Mouse (Mus musculus) testis, adult 2 months (tissue): ENCODE measurements at regions not wholly inside any gene's neighbourhood (a gene's known extent, or its start where the extent isn't known, plus 50 kb on each side); places are given as distances from the start of the nearest gene placed in this dataset.

Source experiments
- H3K27ac ChIP-seq: fragments of 200-500 bp; 2 replicates; pipeline ENCODE4 v1.5.1; 2012; ENCODE audit warnings: low read depth, low read length; ENCODE audit not compliant: control insufficient read depth, insufficient read depth
- H3K27me3 ChIP-seq: fragments of 200-500 bp; 2 replicates; pipeline ENCODE4 v1.6.1; 2012; ENCODE audit warnings: mild to moderate bottlenecking, low read length, moderate library complexity; ENCODE audit not compliant: control insufficient read depth, insufficient read depth
- H3K36me3 ChIP-seq: fragments of 200-500 bp; 2 replicates; pipeline ENCODE4 v1.6.1; 2012; ENCODE audit warnings: mild to moderate bottlenecking, low read length; ENCODE audit not compliant: control insufficient read depth, insufficient read depth
- H3K4me1 ChIP-seq: fragments of 200-500 bp; 2 replicates; pipeline ENCODE4 v1.6.1; 2012; ENCODE audit warnings: low read length; ENCODE audit not compliant: control insufficient read depth, insufficient read depth
- H3K4me3 ChIP-seq: fragments of 200-500 bp; 2 replicates; pipeline ENCODE4 v1.5.1; 2012; ENCODE audit warnings: low read depth, mild to moderate bottlenecking, low read length, moderate library complexity, mixed read lengths; ENCODE audit not compliant: control insufficient read depth
- CTCF ChIP-seq: fragments of 200-500 bp; IDR thresholded peaks from 2 replicates; pipeline ENCODE4 v1.5.1; 2012; ENCODE audit warnings: low read depth, mild to moderate bottlenecking, inconsistent platforms, low read length, moderate library complexity; ENCODE audit not compliant: control insufficient read depth, insufficient read depth, insufficient replicate concordance
- POLR2A ChIP-seq: fragments of 200-500 bp; IDR thresholded peaks from 2 replicates; pipeline ENCODE4 v1.6.1; 2012; ENCODE audit warnings: low read depth, mild to moderate bottlenecking, inconsistent platforms, low read length, moderate library complexity; ENCODE audit not compliant: control insufficient read depth

GRCm38 (mm10) chr9:61292501-61292900 lies 79.7 kb upstream of the Tle3 start:
- Histone ChIP-seq H3K27ac (no peak overlapping the region), H3K4me1 (no peaks in the 10 kb centered on the region; the same call in 1 of the 2 replicates), H3K4me3 (no peak overlapping the region), H3K36me3 (no peaks in the 10 kb centered on the region), H3K27me3 (no peaks in the 10 kb centered on the region)
- TF ChIP-seq POLR2A (no peak), CTCF (no peak)

GRCm38 (mm10) chr9:61293223-61293985 lies 78.8 kb upstream of the Tle3 start:
- H3K4me1 ChIP-seq, result no peaks in the 10 kb centered on the region; the same call in 1 of the 2 replicates
- H3K27ac ChIP-seq, result no peak overlapping the region
- H3K4me3 ChIP-seq, result no peak overlapping the region
- H3K27me3 ChIP-seq, result no peaks in the 10 kb centered on the region
- H3K36me3 ChIP-seq, result no peaks in the 10 kb centered on the region
- TF ChIP-seq CTCF, result no peak
- TF ChIP-seq POLR2A, result no peak

- Histone ChIP-seq H3K27me3 (no peaks in the 10 kb centered on the region), H3K27ac (no peak overlapping the region), H3K4me3 (no peak overlapping the region), H3K36me3 (no peaks in the 10 kb centered on the region), H3K4me1 (no peaks in the 10 kb centered on the region; the same call in 1 of the 2 replicates)
- TF ChIP-seq CTCF, result no peak
- TF ChIP-seq POLR2A, result no peak
These were observed 77.2 kb upstream of the Tle3 start for GRCm38 (mm10) chr9:61295001-61295400.

- Histone ChIP-seq H3K27ac (no peak overlapping the region), H3K36me3 (no peaks in the 10 kb centered on the region), H3K4me1 (no peaks in the 10 kb centered on the region; the same call in 1 of the 2 replicates), H3K4me3 (no peak overlapping the region), H3K27me3 (no peaks in the 10 kb centered on the region)
- TF ChIP-seq CTCF (no peak), POLR2A (no peak)
These were observed 75.7 kb upstream of the Tle3 start for GRCm38 (mm10) chr9:61296311-61296947.

GRCm38 (mm10) chr9:61297385-61297784 lies 74.8 kb upstream of the Tle3 start:
- Histone ChIP-seq H3K4me1 (no peaks in the 10 kb centered on the region; the same call in 1 of the 2 replicates), H3K27me3 (no peaks in the 10 kb centered on the region), H3K27ac (no peak overlapping the region), H3K36me3 (no peaks in the 10 kb centered on the region), H3K4me3 (no peak overlapping the region)
- no peak for TF ChIP-seq CTCF
- no peak for TF ChIP-seq POLR2A

- Histone ChIP-seq H3K4me3 (no peak overlapping the region), H3K27ac (no peak overlapping the region), H3K27me3 (no peaks in the 10 kb centered on the region), H3K4me1 (no peaks in the 10 kb centered on the region), H3K36me3 (no peaks in the 10 kb centered on the region)
- TF ChIP-seq POLR2A, result no peak
- TF ChIP-seq CTCF, result no peak
These were observed 72.1 kb upstream of the Tle3 start for GRCm38 (mm10) chr9:61299873-61300560.

GRCm38 (mm10) chr9:61301070-61301469 lies 71.1 kb upstream of the Tle3 start:
- TF ChIP-seq CTCF (no peak), POLR2A (no peak)
- no peak overlapping the region for H3K27ac ChIP-seq
- H3K4me1 ChIP-seq, result no peaks in the 10 kb centered on the region
- H3K36me3 ChIP-seq, result no peaks in the 10 kb centered on the region
- no peaks in the 10 kb centered on the region for H3K27me3 ChIP-seq
- H3K4me3 ChIP-seq, result no peak overlapping the region
